Mouse (Mus musculus) heart, adult 18-20 months (tissue): ENCODE measurements at regions not wholly inside any gene's neighbourhood (a gene's known extent, or its start where the extent isn't known, plus 50 kb on each side); places are given as distances from the start of the nearest gene placed in this dataset.
A peak's percentile ranks its signal among the peaks of the same experiment; 100 is the strongest.

Experiments used
- DNase-seq, 2 experiments: peaks; one replicate each; pipeline ENCODE4 v3.0.0; 2021 to 2022; ENCODE audit warnings: mixed read lengths in 1 of 2

DNA sequence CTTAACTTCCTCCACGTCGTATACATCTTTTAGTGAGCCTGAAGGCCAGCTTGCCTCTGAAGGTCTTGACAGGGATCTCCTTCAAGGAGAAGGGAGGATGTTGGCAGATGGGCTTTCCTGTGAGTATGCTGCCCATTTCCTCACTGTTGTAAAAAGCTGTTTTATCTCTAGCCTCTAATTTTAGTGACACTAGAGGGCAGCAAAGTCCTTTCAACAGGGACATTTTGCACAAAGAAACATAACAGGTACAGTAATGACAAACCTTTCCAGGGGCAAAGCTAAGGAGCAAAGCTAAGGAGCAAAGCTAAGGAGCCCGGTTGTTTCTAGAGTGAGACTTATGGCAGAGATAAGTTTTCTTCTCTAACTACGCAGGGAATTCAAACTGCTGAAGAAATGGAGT, 59.0 kb upstream of the Kbtbd8 start:
- peak in 1 of 2 experiments; percentile 23 for DNase-seq

- DNase-seq = no peak
These were observed 60.8 kb upstream of the Kbtbd8 start for GRCm38 (mm10) chr6:95056222-95056621.

- no peak for DNase-seq
These were observed 63.2 kb upstream of the Kbtbd8 start for GRCm38 (mm10) chr6:95053717-95054382.

DNA sequence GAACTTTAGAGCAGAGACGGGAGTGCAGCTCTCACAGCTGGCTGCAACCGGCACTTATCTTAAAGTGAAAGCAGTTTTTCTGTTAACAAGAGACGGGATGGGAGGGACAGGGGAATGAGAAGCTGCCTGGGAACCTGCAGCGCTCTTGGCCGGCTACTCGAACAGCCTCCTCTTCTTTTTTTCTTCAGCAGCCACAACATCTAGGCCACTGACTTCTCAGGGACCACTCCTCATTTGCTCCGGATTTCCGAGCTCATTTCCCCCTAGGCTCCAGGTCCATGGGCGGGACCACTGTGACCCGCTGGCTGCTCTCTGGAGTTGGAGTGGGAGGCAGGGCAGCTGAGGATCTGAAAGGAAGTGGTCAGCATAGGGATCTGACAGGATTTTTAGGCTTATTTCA, 75.7 kb upstream of the Kbtbd8 start:
- peak in 1 of 2 experiments; percentile 54 for DNase-seq

GRCm38 (mm10) chr6:95024239-95024638, 92.8 kb upstream of the Kbtbd8 start:
- no peak for DNase-seq

DNA sequence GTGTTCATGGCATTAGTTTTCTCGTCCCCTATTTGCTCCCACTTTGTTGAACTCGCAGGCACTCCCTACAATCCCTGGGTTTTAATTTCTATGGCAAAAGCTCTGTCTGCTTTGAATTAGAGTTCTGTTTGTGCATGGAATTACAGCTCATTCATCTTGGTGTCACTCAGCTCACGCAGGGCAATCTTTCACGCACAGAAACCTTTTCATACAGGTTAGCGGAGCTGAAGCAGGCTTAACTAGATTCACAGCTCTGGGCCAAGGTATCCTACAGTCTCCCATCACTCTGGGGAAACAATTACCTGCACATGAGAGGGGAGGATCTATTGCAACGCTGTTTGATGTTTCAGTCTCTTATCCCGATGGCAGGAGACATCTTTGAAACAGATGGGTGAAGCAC, 95.3 kb upstream of the Kbtbd8 start:
- DNase-seq = no peak

DNA sequence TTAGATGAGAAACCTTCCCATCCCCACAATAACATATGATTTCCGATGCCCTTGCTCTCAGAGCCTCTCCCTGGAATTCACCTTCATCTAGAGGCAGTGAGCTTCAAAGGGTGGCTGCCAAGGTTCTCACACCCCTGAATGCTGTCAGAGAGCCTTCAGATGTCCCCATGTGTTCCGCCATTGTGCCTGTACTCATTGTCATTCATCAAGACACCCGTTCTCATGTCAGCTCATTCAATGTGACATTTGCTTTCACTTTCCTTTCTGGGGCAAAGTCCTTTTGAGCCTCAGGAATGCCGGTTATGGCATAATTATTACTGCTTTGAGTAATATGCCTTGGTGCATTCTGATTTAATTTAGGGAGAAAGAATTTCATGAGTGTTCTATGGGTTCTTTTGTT, 99.1 kb upstream of the Kbtbd8 start:
- DNase-seq = no peak

DNA sequence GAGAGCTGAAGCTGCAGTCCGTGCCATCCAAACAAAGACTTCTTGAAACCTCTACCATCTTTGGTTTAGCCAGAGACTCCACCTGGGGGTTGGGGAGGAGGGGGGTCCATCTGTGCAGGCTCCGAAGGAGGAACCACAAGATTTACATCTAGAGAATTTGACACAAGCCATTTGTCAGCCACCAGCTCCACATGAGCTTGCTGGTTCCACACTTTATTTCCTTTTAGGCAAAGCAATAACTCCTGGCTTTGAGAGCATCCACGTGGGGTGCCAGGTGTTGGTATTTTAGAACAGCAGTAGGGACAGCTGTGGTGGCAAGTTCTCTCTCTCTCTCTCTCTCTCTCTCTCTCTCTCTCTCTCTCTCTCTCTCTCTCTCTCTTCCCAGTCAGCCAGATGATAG, 99.6 kb upstream of the Kbtbd8 start:
- no peak for DNase-seq

- DNase-seq = no peak
These were observed 103.9 kb upstream of the Kbtbd8 start for GRCm38 (mm10) chr6:95013096-95013495.

DNA sequence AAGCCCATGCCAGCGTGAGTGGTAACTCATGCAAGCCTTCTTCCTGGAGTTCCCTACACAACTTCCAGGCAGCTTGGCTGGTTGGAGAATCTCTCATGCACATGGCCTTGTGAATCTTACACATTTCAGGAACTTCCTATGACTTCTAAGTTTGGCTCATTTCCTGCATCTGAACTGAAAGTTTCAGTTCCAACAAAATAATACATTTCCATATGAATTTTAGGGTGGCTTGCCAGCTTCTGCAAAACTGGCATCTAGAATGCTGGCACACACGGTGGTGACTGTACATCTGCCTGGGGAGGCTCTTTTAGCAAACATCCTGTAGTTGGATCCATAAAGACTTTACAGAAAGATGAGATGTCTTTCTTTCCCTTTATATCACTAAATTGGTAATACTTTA, 110.6 kb upstream of the Kbtbd8 start:
- DNase-seq = no peak

DNA sequence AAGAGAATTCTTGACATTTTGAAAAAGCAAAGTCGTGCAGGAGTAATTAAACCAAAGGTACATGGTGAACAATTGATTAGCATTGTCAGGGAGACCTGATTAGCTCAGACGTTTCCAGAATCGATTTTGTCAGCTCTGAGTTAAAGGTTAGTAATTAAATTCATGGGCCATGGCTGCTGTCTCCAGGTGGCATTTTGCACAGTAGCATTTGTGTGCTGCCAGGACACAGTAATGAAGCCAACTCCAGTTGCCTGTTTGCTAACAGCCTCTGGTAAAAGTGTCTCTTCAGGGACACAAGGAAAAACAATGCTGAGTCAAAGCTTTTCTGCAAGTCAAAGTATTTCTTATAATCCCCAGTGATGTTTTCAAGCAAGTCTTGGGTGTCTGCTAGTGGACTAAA, 113.3 kb upstream of the Kbtbd8 start:
- no peak for DNase-seq

DNA sequence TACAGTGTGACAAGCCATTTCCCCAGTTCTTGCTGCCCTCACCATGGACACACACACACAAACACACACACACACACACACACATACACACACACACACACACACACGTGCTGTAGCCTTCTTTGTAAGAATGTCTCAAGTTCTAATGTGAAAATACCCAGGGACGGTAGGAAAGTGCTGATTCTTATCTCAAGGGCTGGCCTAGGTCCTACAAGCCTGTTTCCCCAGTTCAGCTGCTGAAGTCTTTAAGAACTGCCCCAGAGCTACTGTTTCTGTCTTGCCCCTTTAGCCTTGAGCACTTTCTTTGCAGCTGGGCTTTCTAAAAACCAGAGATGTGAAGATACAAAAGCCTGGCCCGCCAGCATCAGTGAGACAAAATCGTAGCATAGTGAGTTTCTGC, 117.5 kb upstream of the Kbtbd8 start:
- no peak for DNase-seq

DNA sequence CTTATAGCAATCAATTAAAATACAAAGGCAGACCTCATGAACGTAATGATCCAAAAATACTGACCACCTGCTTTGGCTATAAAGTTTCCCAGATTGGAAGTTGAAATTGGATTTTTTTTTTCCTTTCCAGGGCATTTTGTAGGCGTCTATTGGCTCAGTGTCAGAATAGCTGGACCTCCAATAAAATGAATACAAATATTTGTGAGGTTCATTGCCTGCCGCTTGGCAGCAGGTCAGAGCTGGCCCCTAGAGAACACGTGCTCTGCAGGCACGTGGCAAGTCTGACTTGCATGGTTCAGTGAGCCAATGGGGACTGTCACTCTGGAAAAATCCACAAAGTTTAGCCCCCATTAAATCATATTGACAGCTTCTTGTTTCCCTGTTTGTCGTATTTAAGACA, 118.0 kb upstream of the Kbtbd8 start:
- peak in 1 of 2 experiments; percentile 6 for DNase-seq

DNA sequence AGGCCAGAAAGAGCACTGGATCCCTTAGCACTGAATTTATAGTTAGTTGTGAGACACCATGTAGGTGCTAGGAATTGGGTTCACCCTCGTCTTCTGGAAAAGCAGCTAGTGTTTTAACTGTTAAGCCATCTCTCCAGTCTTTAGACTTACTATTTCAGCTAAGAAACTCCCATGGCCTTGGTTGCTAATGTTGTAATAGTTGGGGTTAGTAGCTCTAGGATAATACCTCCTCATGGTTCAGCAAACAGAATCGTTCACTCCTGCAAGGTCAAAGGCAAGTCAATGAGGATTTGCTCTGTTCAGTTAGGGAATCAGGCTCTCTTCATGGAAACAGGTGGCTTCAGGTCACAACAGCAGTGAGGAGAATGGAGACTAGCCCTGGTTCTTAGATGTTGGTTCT, 118.7 kb upstream of the Kbtbd8 start:
- no peak for DNase-seq

DNA sequence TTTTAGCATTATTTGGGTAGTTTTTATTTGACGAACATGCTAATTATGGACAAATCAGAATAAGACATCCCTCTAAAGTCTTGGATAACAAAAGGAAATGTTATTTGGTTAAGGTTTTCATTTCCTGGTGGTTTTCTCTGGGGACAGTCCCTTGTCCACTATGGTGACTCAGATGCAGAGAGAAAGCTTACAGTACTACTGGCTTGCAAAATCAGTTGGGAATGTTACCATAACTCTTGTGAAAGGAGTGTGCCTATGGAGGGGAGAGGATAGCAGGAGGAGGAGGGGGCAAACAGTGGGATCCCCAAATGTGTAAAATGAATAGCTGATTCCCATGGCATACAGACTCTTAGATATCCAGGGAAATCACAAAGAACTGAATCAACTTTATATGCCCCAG, 122.7 kb upstream of the Kbtbd8 start:
- no peak for DNase-seq

- DNase-seq = no peak
These were observed 129.6 kb upstream of the Kbtbd8 start for GRCm38 (mm10) chr6:94987427-94987826.

DNA sequence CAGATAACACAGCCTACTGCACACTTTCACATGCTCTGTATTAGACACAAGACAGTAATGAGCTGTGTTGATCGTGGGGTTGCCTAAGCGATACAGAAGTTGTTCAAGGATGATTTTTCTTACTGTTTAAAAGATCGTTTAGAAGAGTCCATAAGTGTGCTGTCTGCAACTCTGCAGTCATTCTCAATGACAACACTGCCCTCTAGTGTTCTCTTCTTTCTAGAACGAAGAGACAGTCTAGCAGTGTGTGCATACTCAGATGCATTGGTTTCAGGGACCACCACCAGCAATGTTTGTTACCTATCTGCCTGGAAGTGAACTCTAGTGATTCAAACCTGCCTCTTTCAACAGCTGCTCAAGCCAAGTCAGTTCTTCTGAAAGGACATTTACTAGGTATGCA, 130.7 kb upstream of the Kbtbd8 start:
- DNase-seq = peak; percentile 18 to 80

DNA sequence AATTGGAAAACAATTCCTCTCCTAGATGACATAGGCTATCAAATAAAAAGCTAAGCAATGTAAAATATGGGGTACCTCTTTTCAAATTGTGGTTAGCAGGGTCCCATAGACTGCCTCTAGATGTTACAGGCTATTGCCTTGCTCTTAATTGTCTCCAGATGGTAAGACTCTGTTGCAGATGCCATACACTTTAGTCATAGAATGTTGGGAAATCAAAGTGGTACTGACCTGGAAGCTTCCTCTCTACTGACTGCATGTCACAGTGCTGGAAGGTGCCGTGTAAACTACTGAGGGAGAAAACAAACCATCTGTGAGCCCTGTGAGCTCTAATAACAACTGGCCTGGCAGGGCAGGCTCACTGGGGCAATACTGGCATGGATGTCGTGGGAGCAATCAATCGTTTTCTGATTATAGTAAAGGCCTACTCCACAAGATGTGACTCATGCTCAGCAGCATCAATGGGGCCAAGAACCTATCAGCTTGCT, 132.6 kb upstream of the Kbtbd8 start:
- no peak for DNase-seq

- no peak for DNase-seq
These were observed 148.4 kb upstream of the Kbtbd8 start for GRCm38 (mm10) chr6:94968683-94969082.

DNA sequence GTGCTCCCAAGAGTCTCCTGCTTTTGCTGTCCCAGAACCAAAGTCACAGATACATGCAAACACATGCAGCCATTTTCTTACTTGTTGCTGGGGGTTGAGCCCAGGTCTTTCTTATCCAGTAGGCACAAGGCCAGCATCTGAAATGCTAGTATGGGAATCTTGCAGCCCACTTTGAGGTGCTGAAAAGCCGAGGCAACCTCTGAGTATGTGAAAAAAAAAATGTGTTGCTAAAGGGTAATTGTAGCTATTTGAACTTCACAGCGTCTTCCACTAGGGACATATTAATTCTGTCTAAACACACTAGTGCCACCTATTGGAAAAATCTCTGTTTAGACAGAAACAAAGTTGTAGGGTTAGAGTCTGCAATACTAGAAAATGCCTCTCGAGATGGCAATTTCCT, 150.1 kb upstream of the Kbtbd8 start:
- peak; percentile 10 to 64 for DNase-seq

- DNase-seq = no peak
These were observed 153.8 kb upstream of the Kbtbd8 start for GRCm38 (mm10) chr6:94963204-94963603.

DNA sequence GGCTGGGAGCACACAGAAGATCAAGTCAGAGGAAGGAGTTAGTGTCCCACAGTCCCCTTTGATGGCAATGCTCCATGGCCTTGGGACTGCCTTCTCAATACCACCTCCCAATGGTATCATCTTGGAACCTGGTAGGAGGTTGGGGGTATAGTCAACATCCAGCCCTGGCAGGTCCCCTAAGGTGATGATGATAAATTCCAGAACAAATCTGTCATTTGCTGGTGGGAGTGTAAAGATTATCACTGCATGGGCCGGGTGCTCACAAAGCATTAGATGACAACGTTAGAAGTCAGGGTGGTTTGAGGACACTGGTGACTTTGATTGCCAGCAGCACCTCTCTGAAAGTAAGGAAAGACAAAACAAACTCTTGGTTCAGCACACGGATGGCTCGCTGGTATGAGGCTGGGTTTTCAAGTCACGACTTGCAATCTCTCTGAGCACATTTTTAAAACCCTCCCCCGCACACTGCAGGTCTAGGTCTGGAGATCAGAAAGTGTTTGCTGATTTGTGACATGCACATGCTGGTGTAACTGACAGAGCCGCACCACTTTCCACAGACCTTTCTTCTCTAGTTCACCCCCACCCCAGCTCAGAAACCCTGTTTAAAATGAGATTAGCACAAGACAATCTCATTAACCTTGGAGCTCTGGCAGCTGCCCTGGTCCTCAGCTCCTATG, 154.5 kb upstream of the Kbtbd8 start:
- no peak for DNase-seq

DNA sequence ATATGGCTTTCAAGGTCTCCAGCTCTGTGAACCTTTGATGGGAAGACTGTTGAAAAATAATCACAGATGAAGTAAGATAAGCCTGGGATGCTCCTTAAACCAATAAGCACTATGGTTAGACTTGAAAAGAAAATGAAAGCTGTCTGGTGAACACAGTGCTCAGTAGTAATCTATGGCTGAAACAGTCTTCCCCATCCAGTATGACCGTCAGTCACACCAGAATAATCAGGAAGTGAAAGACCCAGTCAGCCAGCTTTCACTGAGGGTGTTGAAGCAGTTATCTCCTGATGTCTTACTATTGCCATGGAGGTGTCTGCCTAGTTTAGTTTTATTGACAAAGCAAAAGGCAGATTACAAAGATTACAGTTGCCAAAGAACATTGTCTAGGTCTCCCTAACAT, 155.2 kb upstream of the Kbtbd8 start:
- DNase-seq = no peak

DNA sequence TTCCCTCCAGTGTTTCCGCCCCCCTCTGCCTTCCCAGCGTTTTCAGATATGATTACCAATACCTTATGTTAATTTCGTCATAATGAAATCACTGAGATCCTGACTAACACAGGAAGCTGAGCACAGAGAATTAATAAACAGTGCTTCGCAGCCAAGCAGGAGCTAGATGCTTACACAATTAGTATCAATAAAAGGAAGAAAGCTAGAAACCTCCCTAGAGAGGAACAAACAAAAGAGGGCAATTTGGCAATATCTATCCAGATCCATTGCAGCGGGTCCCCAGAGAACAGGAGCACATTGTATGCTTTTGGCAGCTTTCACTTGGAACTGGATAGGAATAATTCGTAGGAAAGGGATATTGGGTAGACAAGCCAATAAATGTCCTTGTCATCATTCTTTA, 159.1 kb upstream of the Kbtbd8 start:
- DNase-seq = no peak
